Mouse (Mus musculus): ENCODE data around the gene Fam50a. TPM values are rescaled to one million over a fixed set of nuclear protein-coding genes. Genes with fewer than 3 reads are reported as not detected.

Gene Fam50a
- polyA plus RNA-seq (2012; rRNA removed; ENCODE audit: low replicate concordance): 10.4 and 13.7 TPM in 2 replicates

GRCm38 (mm10) chrX:74312540-74313464 lies at the start of gene Fam50a:
Gene Fam50a, plus strand, starts transcription at chrX:74313033.

GRCm38 (mm10) chrX:74270062-74270901 lies 42.6 kb upstream of the Fam50a start, which contains the start of gene Rpl10:
Gene Rpl10, plus strand, starts transcription at chrX:74270812.

DNA sequence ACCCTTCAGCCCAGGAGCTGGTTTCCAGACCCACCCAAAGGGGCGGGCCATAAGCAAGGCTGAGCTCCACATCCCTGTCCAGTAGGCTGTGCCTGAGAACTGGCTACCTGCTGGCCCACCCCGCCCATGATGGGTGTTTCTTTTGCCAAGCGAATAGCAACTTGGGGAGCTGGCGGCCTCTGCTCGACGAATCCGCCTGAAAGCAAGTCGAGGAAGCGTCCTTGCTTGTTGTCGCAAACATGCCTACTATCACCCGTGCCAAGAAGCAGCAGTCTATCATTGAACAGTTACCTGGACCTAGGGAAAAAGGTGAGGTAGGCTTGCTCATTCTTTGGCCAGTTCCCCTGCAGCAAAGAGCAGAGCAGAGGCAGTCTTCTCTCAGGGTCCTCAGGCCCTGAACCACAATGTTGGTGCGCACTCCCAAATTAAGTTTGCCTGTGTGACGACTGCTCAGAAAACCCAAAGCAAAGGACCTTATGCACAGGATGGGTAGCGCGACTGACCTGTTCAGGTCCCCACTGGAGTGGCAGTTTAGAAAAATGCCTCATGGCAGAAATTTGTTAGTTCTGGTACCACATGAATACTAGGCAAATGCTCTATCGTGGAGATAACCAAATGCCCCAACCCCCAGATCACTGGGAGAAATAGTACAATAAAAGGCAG lies 31.0 kb upstream of the Fam50a start, which contains the start of the genes Taz and Dnase1l1:
Gene Taz (plus strand): TSS at position 181 of the 663 bp plus-strand sequence.
Gene Dnase1l1 (minus strand): TSS at position 606 of the 663 bp plus-strand sequence.

DNA sequence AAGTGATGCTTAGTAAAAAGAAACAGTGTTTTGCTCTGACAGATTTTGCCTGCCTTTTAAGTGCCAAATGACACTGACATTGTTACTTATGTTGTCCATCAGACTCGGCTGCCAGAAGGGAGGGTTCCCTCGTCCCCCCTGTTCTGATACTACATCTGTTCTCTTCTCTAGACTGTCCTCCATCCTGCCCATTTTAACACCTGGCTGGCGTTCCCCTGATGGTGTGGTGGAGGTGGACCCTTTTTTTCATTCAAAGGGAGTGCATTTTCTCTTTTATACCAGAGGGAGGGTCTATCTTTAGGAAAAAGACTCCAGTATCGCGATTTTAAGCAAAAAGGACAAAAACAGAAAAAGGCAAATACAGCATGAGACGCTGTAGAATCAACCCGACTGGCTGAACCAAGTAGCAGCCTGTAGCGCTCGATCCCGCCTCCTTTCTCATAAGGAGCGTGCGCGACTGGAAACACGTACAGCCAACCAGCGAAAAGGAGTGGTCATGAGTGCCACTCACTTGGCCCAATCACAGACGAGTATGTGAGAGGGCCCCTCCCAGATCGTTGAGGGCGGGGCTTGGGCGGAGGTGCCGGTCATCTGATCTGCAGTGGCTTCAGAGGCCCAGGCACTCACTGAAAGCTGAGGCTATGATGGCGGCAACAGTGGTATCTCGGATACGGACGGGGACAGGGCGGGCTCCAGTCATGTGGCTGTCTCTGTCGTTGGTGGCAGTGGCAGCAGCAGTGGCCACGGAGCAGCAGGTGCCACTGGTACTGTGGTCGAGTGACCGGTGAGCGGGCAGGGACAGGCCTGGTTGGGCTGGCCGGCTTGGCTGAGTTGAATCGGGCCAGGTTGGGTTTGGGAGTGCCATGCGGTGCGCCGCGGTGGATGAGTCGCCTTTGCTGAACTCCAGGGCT lies 16.0 kb upstream of the Fam50a start, which contains the start of gene Atp6ap1:
Gene Atp6ap1 (plus strand): TSS at position 560 of the 911 bp plus-strand sequence.

GRCm38 (mm10) chrX:74304867-74305700 lies 7.7 kb upstream of the Fam50a start, which contains the start of gene Gdi1:
Gene Gdi1, plus strand, starts transcription at chrX:74304998.

GRCm38 (mm10) chrX:74328725-74329161 lies 15.9 kb downstream of the Fam50a start, which contains the start of gene Plxna3:
Gene Plxna3, plus strand, starts transcription at chrX:74329066.

GRCm38 (mm10) chrX:74353467-74353770 lies 40.6 kb downstream of the Fam50a start, which contains the start of gene Lage3:
Gene Lage3, minus strand, starts transcription at chrX:74353618.

Other genes with a start within 250 kb of the Fam50a start
- gene Opn1mw, start 185.6 kb upstream of the Fam50a start, polyA plus RNA-seq (2012; rRNA removed; ENCODE audit: low replicate concordance): 2.1 TPM in 1 of 2 replicates, not detected in the other
- 6.0 and 8.2 TPM in 2 replicates for gene Mecp2, start 177.7 kb upstream of the Fam50a start, polyA plus RNA-seq (2012; rRNA removed; ENCODE audit: low replicate concordance)
- gene Tex28, start 145.2 kb upstream of the Fam50a start, polyA plus RNA-seq (2012; rRNA removed; ENCODE audit: low replicate concordance): not detected in 2 replicates
- gene Tktl1, start 135.8 kb upstream of the Fam50a start, polyA plus RNA-seq (2012; rRNA removed; ENCODE audit: low replicate concordance): 0.19 TPM in 1 of 2 replicates, not detected in the other
- gene Flna, start 63.2 kb upstream of the Fam50a start, polyA plus RNA-seq (2012; rRNA removed; ENCODE audit: low replicate concordance): 435 and 465 TPM in 2 replicates
- 54.0 and 73.1 TPM in 2 replicates for gene Emd, start 58.3 kb upstream of the Fam50a start, polyA plus RNA-seq (2012; rRNA removed; ENCODE audit: low replicate concordance)
- 1,218 and 1,546 TPM in 2 replicates for gene Rpl10, start 42.2 kb upstream of the Fam50a start, polyA plus RNA-seq (2012; rRNA removed; ENCODE audit: low replicate concordance)
- 128 and 141 TPM in 2 replicates for gene Taz, start 31.1 kb upstream of the Fam50a start, polyA plus RNA-seq (2012; rRNA removed; ENCODE audit: low replicate concordance)
- 19.4 and 84.6 TPM in 2 replicates for gene Dnase1l1, start 30.7 kb upstream of the Fam50a start, polyA plus RNA-seq (2012; rRNA removed; ENCODE audit: low replicate concordance)
- 366 and 441 TPM in 2 replicates for gene Atp6ap1, start 15.9 kb upstream of the Fam50a start, polyA plus RNA-seq (2012; rRNA removed; ENCODE audit: low replicate concordance)
- 190 and 385 TPM in 2 replicates for gene Gdi1, start 8.0 kb upstream of the Fam50a start, polyA plus RNA-seq (2012; rRNA removed; ENCODE audit: low replicate concordance)
- gene Plxna3, start 16.0 kb downstream of the Fam50a start, polyA plus RNA-seq (2012; rRNA removed; ENCODE audit: low replicate concordance): 35.3 and 37.3 TPM in 2 replicates
- 35.5 and 59.7 TPM in 2 replicates for gene Lage3, start 40.6 kb downstream of the Fam50a start, polyA plus RNA-seq (2012; rRNA removed; ENCODE audit: low replicate concordance)
- gene Ubl4a, start 60.2 kb downstream of the Fam50a start, polyA plus RNA-seq (2012; rRNA removed; ENCODE audit: low replicate concordance): 31.4 and 52.5 TPM in 2 replicates
- gene Slc10a3, start 60.3 kb downstream of the Fam50a start, polyA plus RNA-seq (2012; rRNA removed; ENCODE audit: low replicate concordance): 20.2 and 38.4 TPM in 2 replicates
- 43.6 and 48.4 TPM in 2 replicates for gene Fam3a, start 80.2 kb downstream of the Fam50a start, polyA plus RNA-seq (2012; rRNA removed; ENCODE audit: low replicate concordance)
- gene Ikbkg, start 80.3 kb downstream of the Fam50a start, polyA plus RNA-seq (2012; rRNA removed; ENCODE audit: low replicate concordance): 11.1 and 19.5 TPM in 2 replicates
- 121 and 216 TPM in 2 replicates for gene G6pdx, start 116.2 kb downstream of the Fam50a start, polyA plus RNA-seq (2012; rRNA removed; ENCODE audit: low replicate concordance)
- gene Gm6880, start 168.4 kb downstream of the Fam50a start, polyA plus RNA-seq (2012; rRNA removed; ENCODE audit: low replicate concordance): not detected in 2 replicates